Comparison of ENCODE assay signal across 19 mouse cellular contexts in the genomic region with DNA sequence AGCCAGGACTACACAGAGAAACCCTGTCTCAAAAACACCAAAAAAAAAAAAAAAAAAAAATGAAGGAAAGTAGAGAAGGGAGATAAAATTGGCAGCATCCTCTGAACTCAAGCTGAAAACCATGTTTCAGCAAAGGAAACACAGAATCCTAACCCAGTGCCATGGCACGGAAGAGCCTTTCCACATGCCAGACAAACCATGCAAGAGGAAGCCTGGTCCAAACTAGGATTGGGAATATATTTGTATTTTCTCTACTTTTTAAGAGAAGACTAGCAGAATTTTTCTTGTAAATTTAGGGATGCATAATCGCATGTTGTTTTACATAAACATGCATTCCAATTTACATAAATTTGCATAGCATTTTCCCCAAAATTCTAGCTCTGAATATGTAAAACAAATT.
A peak's percentile ranks its signal among the peaks of the same experiment; 100 is the strongest.
DNase-seq lines count a peak whose midpoint lies in the region; ATAC-seq and TF ChIP-seq lines count a peak whose summit lies in the region.
"Had no signal": no experiment of that assay in that cellular context is flagged by ENCODE, and none has a peak within 500 bp of the region (broad histone marks: within the 10 kb centered on the region; RNA-seq: fewer than 3 reads in every experiment).

No protein-coding gene starts in this region.

- H3K4me2 ChIP-seq in forebrain, embryonic 14.5 days (ENCODE audit: low read length) = no peak overlapping the region
- H3K4me2 ChIP-seq in forebrain, embryonic 11.5 days (ENCODE audit: low read depth, low read length, severe bottlenecking) = no peak overlapping the region
- H3K4me2 ChIP-seq in forebrain, postnatal 0 days (ENCODE audit: low read depth) = no peak overlapping the region
- H3K4me2 ChIP-seq: embryonic facial prominence, embryonic 12.5 days had no signal

- no peak overlapping the region for H3K9ac ChIP-seq in forebrain, embryonic 14.5 days (ENCODE audit: low read length)
- H3K9ac ChIP-seq in forebrain, embryonic 11.5 days (ENCODE audit: low read length) = no peak overlapping the region
- no peak overlapping the region for H3K9ac ChIP-seq in forebrain, postnatal 0 days
- H3K9ac ChIP-seq: embryonic facial prominence, embryonic 12.5 days had no signal

- no peak for TF ChIP-seq CTCF in brain, embryonic 14.5 days (IDR thresholded peaks at IDR 0.05; ENCODE audit: borderline replicate concordance, extremely low read depth, insufficient read depth, insufficient read length)
- TF ChIP-seq CTCF in forebrain, postnatal 0 days (IDR thresholded peaks at IDR 0.05; ENCODE audit: low read depth) = no peak

- H3K4me3 ChIP-seq in forebrain, embryonic 14.5 days (ENCODE audit: low read depth, low read length) = no peak overlapping the region
- no peak overlapping the region for H3K4me3 ChIP-seq in forebrain, embryonic 11.5 days (ENCODE audit: low read depth, low read length)
- H3K4me3 ChIP-seq in forebrain, postnatal 0 days (ENCODE audit: low read depth, low read length) = no peak overlapping the region
- H3K4me3 ChIP-seq: embryonic facial prominence, embryonic 10.5 days; embryonic facial prominence, embryonic 12.5 days had no signal

- H3K27ac ChIP-seq in forebrain, embryonic 14.5 days (ENCODE audit: low read depth, low read length) = no peak overlapping the region
- H3K27ac ChIP-seq in forebrain, embryonic 11.5 days (ENCODE audit: low read depth, low read length) = no peak overlapping the region
- no peak overlapping the region for H3K27ac ChIP-seq in forebrain, postnatal 0 days (ENCODE audit: low read depth, low read length)
- H3K27ac ChIP-seq: embryonic facial prominence, embryonic 10.5 days; embryonic facial prominence, embryonic 12.5 days had no signal

- ATAC-seq in forebrain, embryonic 14.5 days = no peak
- no peak for ATAC-seq in forebrain, embryonic 11.5 days (replicated peaks; ENCODE audit: low FRiP score)
- peak; percentile 55 for ATAC-seq in forebrain, postnatal 0 days

- peak; percentile 46 for DNase-seq in forebrain, embryonic 14.5 days (ENCODE audit: low spot score)
- no peak for DNase-seq in forebrain, embryonic 11.5 days (ENCODE audit: low spot score)
- DNase-seq in brain, embryonic 14.5 days (ENCODE audit: low read depth) = peak; percentile 37
- DNase-seq in brain, embryonic 18.5 days (ENCODE audit: low read depth, low spot score) = peak; percentile 61
- peak; percentile 66 for DNase-seq in forebrain, postnatal 0 days
- no peak for DNase-seq in c-Kit-positive CD71-positive TER-119-positive erythroid progenitor cells, embryonic 14.5 days (ENCODE audit: low spot score)
- DNase-seq in embryo, embryonic 9.5 days (ENCODE audit: extremely low spot score) = no peak
- DNase-seq: adrenal gland, adult 2 months; adrenal gland, postnatal 10 days; adrenal gland, postnatal 36 days; cerebellum, adult 11 months; cerebellum, adult 18-20 months; cerebellum, adult 8-10 months; cerebellum, adult 9-11 months; cerebellum, postnatal 14 days; cerebellum, postnatal 36 days; embryo, embryonic 11 days had no signal

- H3K27me3 ChIP-seq in forebrain, embryonic 14.5 days (replicated peaks; ENCODE audit: control insufficient read depth, insufficient read depth, low read length) = no peaks in the 10 kb centered on the region
- H3K27me3 ChIP-seq in forebrain, embryonic 11.5 days (ENCODE audit: control insufficient read depth, insufficient read depth, low read length) = no peaks in the 10 kb centered on the region
- H3K27me3 ChIP-seq in forebrain, postnatal 0 days (ENCODE audit: insufficient read depth, low read length) = no peaks in the 10 kb centered on the region
- H3K27me3 ChIP-seq: embryonic facial prominence, embryonic 12.5 days had no signal

- no peaks in the 10 kb centered on the region for H3K36me3 ChIP-seq in forebrain, embryonic 14.5 days (ENCODE audit: control insufficient read depth, insufficient read depth, low read length)
- no peaks in the 10 kb centered on the region for H3K36me3 ChIP-seq in forebrain, embryonic 11.5 days (ENCODE audit: control insufficient read depth, insufficient read depth, low read length)
- no peaks in the 10 kb centered on the region for H3K36me3 ChIP-seq in forebrain, postnatal 0 days (ENCODE audit: insufficient read depth)
- H3K36me3 ChIP-seq: embryonic facial prominence, embryonic 10.5 days; embryonic facial prominence, embryonic 12.5 days had no signal

- TF ChIP-seq POLR2A in brain, embryonic 14.5 days (IDR thresholded peaks at IDR 0.05; ENCODE audit: borderline replicate concordance, extremely low read depth, insufficient read depth, insufficient read length, poor library complexity, severe bottlenecking) = no peak

- H3K4me1 ChIP-seq in forebrain, embryonic 14.5 days (ENCODE audit: control insufficient read depth, insufficient read depth, low read length) = no peaks in the 10 kb centered on the region
- no peaks in the 10 kb centered on the region for H3K4me1 ChIP-seq in forebrain, embryonic 11.5 days (replicated peaks; ENCODE audit: control insufficient read depth, insufficient read depth, low read length)
- H3K4me1 ChIP-seq in forebrain, postnatal 0 days (ENCODE audit: insufficient read depth) = no peaks in the 10 kb centered on the region
- H3K4me1 ChIP-seq: embryonic facial prominence, embryonic 10.5 days; embryonic facial prominence, embryonic 12.5 days had no signal

- no peaks in the 10 kb centered on the region for H3K9me3 ChIP-seq in forebrain, embryonic 14.5 days (replicated peaks; ENCODE audit: control insufficient read depth, low read length)
- H3K9me3 ChIP-seq in forebrain, embryonic 11.5 days (ENCODE audit: control insufficient read depth, low read length) = no peaks in the 10 kb centered on the region
- H3K9me3 ChIP-seq in forebrain, postnatal 0 days (ENCODE audit: low read length) = no peaks in the 10 kb centered on the region
- H3K9me3 ChIP-seq: embryonic facial prominence, embryonic 10.5 days; embryonic facial prominence, embryonic 12.5 days had no signal

- WGBS in forebrain, embryonic 14.5 days = 79% methylated on average over 2 of the region's 2 CpGs
- 94% methylated on average over 2 of the region's 2 CpGs for WGBS in forebrain, embryonic 11.5 days
- 42% methylated on average over 2 of the region's 2 CpGs for WGBS in forebrain, postnatal 0 days

Comparison
In these comparisons a context has a peak if more than half of its experiments do, and no peak if none do; other contexts are left out.
1. DNase-seq: peak in forebrain, embryonic 14.5 days (single experiment), brain, embryonic 14.5 days (single experiment), brain, embryonic 18.5 days (single experiment) and forebrain, postnatal 0 days (single experiment); none in forebrain, embryonic 11.5 days (single experiment), c-Kit-positive CD71-positive TER-119-positive erythroid progenitor cells, embryonic 14.5 days (single experiment) and embryo, embryonic 9.5 days (single experiment).